Mouse (Mus musculus) CH12.LX (cell line): Measurements from ENCODE around the gene Rabggta.

ENCODE experiments used
- MAFK ChIP-seq: IDR thresholded peaks from 2 replicates; pipeline ENCODE4 v1.6.1; 2011; ENCODE audit warnings: low read length, improper control_type of control experiment; ENCODE audit not compliant: insufficient replicate concordance
- NRF1 ChIP-seq: IDR thresholded peaks from 2 replicates; pipeline ENCODE4 v1.6.1; 2014; ENCODE audit warnings: low read depth, mild to moderate bottlenecking, inconsistent platforms, low read length, improper control_type of control experiment, moderate library complexity
- USF2 ChIP-seq: conservative IDR thresholded peaks from 2 replicates; pipeline ENCODE4 v1.6.1; 2011; ENCODE audit warnings: low read depth, low read length, improper control_type of control experiment
- ZC3H11A ChIP-seq: IDR thresholded peaks from 2 replicates; pipeline ENCODE4 v1.6.1; 2012; ENCODE audit warnings: low read depth, mild to moderate bottlenecking, inconsistent platforms, low read length, improper control_type of control experiment

DNA sequence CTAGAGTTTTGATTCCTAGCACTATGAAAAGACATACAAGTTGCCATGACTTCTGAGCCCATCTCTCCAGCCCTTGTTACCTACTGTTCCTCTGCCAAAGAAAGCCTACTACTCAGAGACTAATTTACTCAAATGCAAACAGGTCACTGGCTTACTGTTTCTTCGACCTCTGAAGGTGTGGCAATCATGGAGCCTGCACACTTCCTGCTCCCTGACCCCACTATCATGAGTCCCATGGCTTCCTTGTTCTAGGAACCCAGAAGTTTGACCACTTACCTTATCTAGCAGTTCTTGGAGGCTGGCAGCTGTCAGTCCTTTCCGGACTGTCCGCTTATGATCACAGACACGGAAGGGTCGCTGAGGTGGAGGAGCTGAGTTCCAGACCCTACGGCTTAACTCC lies 35.5 kb upstream of the Rabggta start:
- no peak for TF ChIP-seq ZC3H11A
- no peak for TF ChIP-seq MAFK
- no peak for TF ChIP-seq NRF1
- TF ChIP-seq USF2: no peak
